Mouse (Mus musculus): Measurements from ENCODE around the gene Ambra1. TPM values are rescaled to one million over a fixed set of nuclear protein-coding genes. Genes with fewer than 3 reads are reported as not detected.
A peak's percentile ranks its signal among the peaks of the same experiment; 100 is the strongest.

Gene Ambra1
- total RNA-seq, 2 experiments from 2014 or later, result 55.9 to 56.3 TPM

DNA sequence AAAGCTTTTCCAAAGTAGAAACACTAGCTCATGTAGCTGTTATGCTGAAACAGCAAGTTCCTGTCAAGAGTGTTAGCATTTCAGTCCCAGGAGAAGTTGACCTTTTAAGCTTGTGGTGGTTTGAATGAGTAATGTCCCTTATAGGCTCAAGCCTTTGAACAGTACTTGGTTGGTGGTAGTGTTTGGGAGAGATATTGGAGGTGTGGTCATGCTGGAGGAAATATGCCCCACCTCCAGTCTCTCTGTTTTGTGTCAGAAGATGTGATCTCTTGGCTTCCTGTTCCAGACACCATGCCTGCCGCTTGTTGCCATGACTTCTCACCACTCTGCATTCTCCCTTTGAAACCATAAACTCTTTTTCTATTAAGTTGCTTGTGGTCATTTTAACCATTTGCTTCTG, 105.1 kb downstream of the Ambra1 start:
- DNase-seq (ENCODE audit: extremely low spot score in 1 of 2, low spot score in 2 of 2), result no peak
- intact Hi-C loops (cut with DNase I), result no loop called here
- Histone ChIP-seq H3K27ac (no peak overlapping the region), H3K4me3 (no peak overlapping the region)
- TF ChIP-seq CTCF (IDR thresholded peaks at IDR 0.05), result no peak

DNA sequence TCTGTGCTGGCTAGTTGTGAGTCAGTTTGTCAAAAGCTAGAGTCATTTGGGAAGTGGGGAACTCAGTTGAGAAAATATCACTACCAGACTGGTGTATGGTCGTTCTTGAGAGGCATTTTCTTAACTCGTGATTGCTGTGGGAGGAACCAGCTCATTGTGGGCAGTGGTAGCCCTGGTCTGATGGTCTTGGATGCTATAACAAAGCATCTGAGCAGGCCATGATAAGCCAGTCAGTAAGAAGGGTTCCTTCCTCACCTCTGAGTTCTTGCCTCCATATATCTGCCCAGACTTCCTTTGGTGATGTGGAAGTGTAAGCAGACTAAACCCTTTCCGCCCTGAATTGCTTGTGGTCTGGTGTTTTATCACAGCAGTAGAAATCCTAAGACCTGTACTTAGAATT, 105.7 kb downstream of the Ambra1 start:
- intact Hi-C loops (cut with DNase I), result no loop called here
- no peak for DNase-seq (ENCODE audit: extremely low spot score in 1 of 2, low spot score in 2 of 2)

DNA sequence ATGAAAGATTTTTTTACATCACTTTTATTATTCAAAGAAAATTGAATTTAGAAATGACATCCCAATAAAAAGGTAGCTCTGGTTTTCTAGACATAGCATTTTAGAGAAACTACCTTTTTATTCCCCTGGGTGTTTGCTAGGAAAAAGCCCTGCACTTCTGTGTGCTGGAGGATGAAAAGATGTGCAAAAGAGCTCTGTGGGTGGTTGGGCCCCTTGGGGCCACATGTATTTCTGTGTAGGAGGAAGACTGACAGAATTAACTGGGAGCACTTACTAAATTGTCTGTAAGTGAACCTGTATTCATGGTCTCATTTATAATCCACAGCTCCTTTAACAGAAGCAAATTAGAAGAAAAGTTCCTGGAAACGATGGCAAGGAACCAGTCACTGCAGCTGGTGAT, 114.2 kb downstream of the Ambra1 start:
- H3K4me3 ChIP-seq, result no peak overlapping the region
- DNase-seq (ENCODE audit: extremely low spot score in 1 of 2, low spot score in 2 of 2), result peak in 1 of 2 experiments; percentile 38
- TF ChIP-seq CTCF (IDR thresholded peaks at IDR 0.05), result no peak
- intact Hi-C loops (cut with DNase I), result no loop called here
- no peak overlapping the region for H3K27ac ChIP-seq

More for the DNA sequence above, 105.7 kb downstream of the Ambra1 start:
- TF ChIP-seq CTCF (IDR thresholded peaks at IDR 0.05), result no peak
- no peak overlapping the region for H3K4me3 ChIP-seq
- H3K27ac ChIP-seq, result no peak overlapping the region

DNA sequence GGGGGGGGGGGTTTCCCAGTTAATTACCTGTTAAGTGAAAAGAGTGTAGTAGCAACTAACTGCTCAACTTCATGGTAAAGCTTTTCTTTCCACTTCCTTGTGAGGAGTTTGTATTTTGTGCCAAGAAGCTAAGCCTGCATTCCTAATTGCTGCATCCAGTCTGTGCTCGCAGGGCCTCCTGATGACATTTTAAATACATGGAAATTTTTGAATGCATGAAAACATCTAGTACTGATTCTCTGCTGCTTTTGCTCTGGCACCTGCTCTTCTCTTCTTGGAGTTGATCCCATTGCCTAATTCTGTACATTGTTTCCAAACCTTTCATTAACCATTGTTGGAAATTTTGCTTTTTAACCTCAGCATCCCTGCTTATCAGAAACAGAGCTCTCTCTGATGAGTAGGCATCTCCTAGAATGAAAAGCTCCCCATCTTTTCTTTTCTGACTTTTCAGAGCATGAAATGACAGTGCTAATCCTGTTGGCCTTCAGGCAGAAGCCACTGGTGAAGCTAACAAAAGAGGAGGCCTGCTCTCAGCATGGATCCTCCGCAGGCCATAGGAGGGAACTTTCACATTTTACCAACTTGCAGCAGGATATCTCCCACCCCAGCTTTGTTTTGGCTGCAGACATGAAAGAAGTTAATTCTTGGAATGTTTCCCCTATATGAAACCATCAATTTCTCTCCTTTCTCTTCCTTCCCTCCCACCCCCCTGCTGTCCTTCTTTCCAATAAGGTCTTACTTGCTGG, 122.7 kb downstream of the Ambra1 start:
- H3K27ac ChIP-seq, result no peak overlapping the region; the same call in 1 of the 2 replicates
- intact Hi-C loops (cut with DNase I), result no loop called here
- no peak for TF ChIP-seq CTCF (IDR thresholded peaks at IDR 0.05)
- no peak for DNase-seq (ENCODE audit: extremely low spot score in 1 of 2, low spot score in 2 of 2)
- H3K4me3 ChIP-seq, result no peak overlapping the region

DNA sequence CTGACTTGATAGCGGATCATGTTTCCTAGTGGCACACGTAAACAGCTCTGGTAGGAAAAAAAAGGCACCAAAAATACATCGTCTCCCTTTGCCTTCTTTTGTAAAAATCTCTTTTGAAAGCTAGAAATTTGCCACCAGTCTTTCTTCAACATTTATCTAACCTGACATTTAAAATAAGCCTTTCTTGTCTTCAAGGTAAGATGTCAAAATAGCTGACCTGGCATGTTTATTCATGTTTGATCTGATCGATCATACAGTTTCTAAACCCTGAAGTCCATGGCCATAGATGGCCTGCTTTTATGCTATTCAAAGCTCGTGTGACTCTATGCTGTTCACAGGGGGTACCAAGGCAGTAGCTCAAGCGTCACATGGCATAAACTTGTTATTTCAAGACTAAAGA, 124.6 kb downstream of the Ambra1 start:
- intact Hi-C loops (cut with DNase I), result no loop called here
- no peak for DNase-seq (ENCODE audit: extremely low spot score in 1 of 2, low spot score in 2 of 2)

DNA sequence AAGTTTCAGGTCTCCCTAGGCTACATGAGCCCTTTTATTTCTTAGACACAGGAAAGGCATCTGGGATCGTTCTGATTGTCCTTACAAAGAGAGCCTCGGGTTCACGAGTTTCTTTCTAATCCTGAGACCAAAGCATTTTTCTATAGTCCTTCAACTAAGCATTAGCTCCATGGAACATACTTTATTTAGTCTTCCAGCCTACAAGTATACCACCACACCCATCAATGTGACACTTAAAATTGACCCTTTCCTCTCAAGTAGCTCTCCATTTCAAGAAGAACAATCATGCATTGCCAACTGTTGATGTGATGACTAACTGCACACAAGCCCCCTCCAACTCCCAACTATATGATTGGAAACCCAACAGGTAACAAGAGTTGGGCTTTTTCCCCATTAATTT, 127.0 kb downstream of the Ambra1 start:
- intact Hi-C loops (cut with DNase I), result no loop called here
- TF ChIP-seq CTCF (IDR thresholded peaks at IDR 0.05), result no peak
- Histone ChIP-seq H3K27ac (no peak overlapping the region), H3K4me3 (no peak overlapping the region)
- DNase-seq (ENCODE audit: extremely low spot score in 1 of 2, low spot score in 2 of 2), result no peak

More for the DNA sequence above, 124.6 kb downstream of the Ambra1 start:
- Histone ChIP-seq H3K27ac (no peak overlapping the region), H3K4me3 (no peak overlapping the region)
- TF ChIP-seq CTCF (IDR thresholded peaks at IDR 0.05), result no peak

DNA sequence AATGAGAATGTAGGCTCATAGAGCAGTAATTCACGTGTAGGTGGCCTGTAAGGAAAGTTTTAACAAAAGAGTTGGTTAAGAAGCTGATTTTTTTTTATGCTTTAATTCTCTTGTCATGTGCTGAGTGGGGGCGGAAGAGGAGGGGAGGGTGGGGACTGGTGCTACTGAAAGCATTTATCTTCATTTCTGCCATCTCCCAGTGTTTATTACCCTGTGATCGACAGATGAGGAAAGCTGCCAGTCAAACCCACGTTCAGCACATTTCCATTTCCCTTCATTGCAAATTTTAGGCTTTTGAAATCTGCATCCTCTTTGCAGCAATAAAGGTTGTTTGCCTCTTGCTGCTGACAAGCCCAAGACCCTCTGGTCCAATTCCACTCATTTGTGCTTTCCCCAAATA, 129.5 kb downstream of the Ambra1 start:
- peak in 1 of 2 experiments; percentile 15 for DNase-seq (ENCODE audit: extremely low spot score in 1 of 2, low spot score in 2 of 2)
- H3K4me3 ChIP-seq, result no peak overlapping the region
- intact Hi-C loops (cut with DNase I), result no loop called here
- no peak overlapping the region for H3K27ac ChIP-seq
- no peak for TF ChIP-seq CTCF (IDR thresholded peaks at IDR 0.05)

DNA sequence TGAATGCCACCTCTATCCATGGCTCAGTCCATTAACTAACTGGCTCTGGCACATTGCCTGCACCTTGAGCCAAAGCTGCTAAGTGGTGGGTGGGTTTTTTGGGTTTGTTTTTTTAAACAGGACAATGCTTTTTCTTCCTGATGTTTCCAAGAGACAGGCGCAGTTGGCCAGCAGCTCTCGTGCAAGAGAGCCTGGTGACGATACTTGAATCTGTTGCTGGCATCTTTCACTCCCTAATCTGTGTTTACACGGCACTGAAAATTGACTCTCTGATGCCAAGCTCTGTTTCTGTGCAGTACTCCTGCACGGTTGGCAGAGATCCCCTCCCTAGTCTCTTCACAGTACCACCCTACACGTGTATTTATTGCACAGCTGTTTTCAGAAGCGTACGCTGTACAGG, 140.8 kb downstream of the Ambra1 start:
- TF ChIP-seq CTCF (IDR thresholded peaks at IDR 0.05), result no peak
- Histone ChIP-seq H3K4me3 (no peak overlapping the region), H3K27ac (peak overlapping the region; percentile 36; the same call in 1 of the 2 replicates)
- intact Hi-C loops (cut with DNase I), result no loop called here
- peak; percentile 18 to 24 for DNase-seq (ENCODE audit: extremely low spot score in 1 of 2, low spot score in 2 of 2)

DNA sequence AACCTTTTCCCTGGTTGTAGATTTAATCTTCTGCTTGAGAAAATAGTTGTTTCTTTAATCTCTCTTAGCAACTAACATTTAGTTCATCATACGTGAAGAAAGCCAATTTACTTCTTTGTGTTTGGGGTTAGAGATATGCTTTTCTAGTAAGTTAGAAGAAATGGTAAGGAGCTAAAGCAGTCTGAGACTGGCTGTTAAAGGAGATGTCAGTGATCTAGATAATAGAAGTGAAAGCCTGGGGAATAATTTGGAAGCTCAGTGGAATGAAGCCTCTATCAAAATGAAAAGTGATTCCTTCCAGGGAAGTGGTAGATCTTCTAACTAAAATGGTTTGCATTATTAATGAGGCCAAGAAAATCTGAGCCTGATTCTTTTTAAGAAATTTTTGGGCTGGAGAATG, 141.3 kb downstream of the Ambra1 start:
- H3K27ac ChIP-seq, result no peak overlapping the region
- TF ChIP-seq CTCF (IDR thresholded peaks at IDR 0.05), result no peak
- intact Hi-C loops (cut with DNase I), result no loop called here
- H3K4me3 ChIP-seq, result no peak overlapping the region
- DNase-seq (ENCODE audit: extremely low spot score in 1 of 2, low spot score in 2 of 2), result no peak

DNA sequence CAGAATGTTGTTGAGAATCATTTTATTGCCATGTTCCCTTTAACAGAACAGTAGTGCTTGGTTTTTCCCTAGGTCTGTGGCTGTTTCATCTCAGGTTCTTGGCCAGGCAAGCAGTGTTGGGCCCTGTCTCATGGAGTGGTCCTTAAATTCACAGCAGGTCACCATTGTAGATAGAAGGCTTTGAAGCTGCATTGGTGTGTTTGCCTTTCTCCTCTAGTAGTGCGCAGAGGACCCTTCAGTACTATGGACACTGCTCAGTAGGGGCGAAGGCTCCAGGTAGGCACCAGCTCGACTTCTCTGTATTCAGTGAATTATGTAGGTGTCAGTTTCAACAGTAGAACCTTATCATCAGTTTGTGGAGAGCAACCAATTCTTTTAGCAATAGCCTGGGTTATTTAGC, 142.7 kb downstream of the Ambra1 start:
- no peak for DNase-seq (ENCODE audit: extremely low spot score in 1 of 2, low spot score in 2 of 2)
- intact Hi-C loops (cut with DNase I), result no loop called here
- TF ChIP-seq CTCF (IDR thresholded peaks at IDR 0.05), result no peak
- Histone ChIP-seq H3K4me3 (no peak overlapping the region), H3K27ac (no peak overlapping the region)

DNA sequence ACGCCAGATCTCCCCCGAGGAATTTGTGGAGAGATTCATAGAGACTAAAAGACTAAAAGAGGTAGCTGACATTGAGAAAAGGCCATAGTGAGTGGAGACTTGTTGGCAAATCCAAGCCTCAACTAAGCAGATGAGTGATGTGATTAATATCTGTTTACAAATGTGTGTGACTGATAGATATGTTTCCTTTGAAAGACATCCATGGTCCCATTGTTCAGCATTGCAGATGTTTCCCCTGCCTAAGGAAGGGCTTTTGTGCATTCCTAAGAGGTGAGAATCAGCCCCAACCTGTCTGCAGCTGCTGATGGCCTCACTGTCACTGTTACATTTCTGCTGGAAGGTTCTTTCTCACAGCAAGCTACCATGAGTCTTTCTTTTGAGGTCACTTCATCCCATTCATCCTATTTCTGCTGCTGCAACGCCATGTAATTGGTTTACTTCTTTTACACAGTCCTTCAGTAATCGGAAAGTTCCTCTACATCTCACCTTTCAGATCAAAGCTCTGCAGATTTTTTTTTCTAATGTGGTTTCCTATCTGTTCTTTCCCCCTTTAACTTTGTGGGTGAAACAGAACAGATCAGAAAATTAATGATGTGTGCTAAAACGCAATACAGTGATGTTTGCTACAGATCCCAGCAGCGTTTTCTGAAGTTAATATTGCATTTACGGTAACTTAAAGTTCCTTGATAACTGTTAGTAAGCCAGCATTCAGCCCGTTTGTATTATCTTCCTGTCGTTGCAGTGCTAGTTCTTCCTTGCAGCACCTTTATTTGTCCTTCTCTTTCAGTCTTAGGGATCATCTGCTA, 146.3 kb downstream of the Ambra1 start:
- intact Hi-C loops (cut with DNase I), result no loop called here
- peak overlapping the region; percentile 24; the same call in 1 of the 2 replicates for H3K27ac ChIP-seq
- DNase-seq (ENCODE audit: extremely low spot score in 1 of 2, low spot score in 2 of 2), result no peak

DNA sequence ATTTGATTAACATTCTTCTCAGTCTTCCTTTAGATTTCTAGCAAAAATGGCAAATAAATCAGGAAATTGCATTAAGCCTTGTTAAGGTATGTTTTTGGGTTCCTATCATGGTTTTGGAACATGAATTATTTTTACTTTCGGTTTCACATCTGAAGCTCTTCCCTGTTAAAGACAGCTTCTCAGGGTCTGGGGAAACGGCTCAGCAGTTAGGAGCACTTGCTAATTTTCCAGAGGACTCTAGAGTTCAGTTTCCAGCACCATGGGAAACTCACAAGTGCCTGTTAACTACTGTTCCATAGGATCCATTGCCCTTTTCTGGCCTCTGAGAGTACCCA, 146.8 kb downstream of the Ambra1 start:
- H3K4me3 ChIP-seq, result no peak overlapping the region
- intact Hi-C loops (cut with DNase I), result no loop called here
- DNase-seq (ENCODE audit: extremely low spot score in 1 of 2, low spot score in 2 of 2), result no peak
- TF ChIP-seq CTCF (IDR thresholded peaks at IDR 0.05), result no peak
- H3K27ac ChIP-seq, result peak overlapping the region; percentile 24; the same call in 1 of the 2 replicates

More for the DNA sequence above, 146.3 kb downstream of the Ambra1 start:
- no peak for TF ChIP-seq CTCF (IDR thresholded peaks at IDR 0.05)
- H3K4me3 ChIP-seq, result no peak overlapping the region
